Mouse (Mus musculus) small intestine, adult 2 months (tissue): ENCODE data around the gene Prap1. TPM values are rescaled to one million over a fixed set of nuclear protein-coding genes. Genes with fewer than 3 reads are reported as not detected.

ENCODE experiments used
- H3K27ac ChIP-seq: fragments of 200-500 bp; 2 replicates; pipeline ENCODE4 v1.5.1; 2012; ENCODE audit warnings: low read depth, low read length, control low read depth, inconsistent platforms; ENCODE audit not compliant: insufficient read depth
- H3K27me3 ChIP-seq: fragments of 200-500 bp; 2 replicates; pipeline ENCODE4 v1.6.1; 2012; ENCODE audit warnings: mild to moderate bottlenecking, moderate library complexity, low read length, inconsistent platforms; ENCODE audit not compliant: control insufficient read depth, insufficient read depth
- H3K36me3 ChIP-seq: fragments of 200-500 bp; 2 replicates; pipeline ENCODE4 v1.6.1; 2012; ENCODE audit warnings: mild to moderate bottlenecking, low read length, control low read depth, inconsistent platforms; ENCODE audit not compliant: control insufficient read depth, insufficient read depth
- H3K4me1 ChIP-seq: fragments of 200-500 bp; 2 replicates; pipeline ENCODE4 v1.6.1; 2012; ENCODE audit warnings: low read length, inconsistent platforms, mixed read lengths; ENCODE audit not compliant: control insufficient read depth, insufficient read depth, insufficient read length
- H3K4me3 ChIP-seq: fragments of 200-500 bp; 2 replicates; pipeline ENCODE4 v1.5.1; 2012; ENCODE audit warnings: low read depth, mild to moderate bottlenecking, control low read depth, inconsistent platforms, low read length, moderate library complexity
- CTCF ChIP-seq: fragments of 200-500 bp; IDR thresholded peaks from 2 replicates; pipeline ENCODE4 v1.5.1; 2012; ENCODE audit warnings: low read depth, mild to moderate bottlenecking, control low read depth, inconsistent platforms, low read length, moderate library complexity, mixed read lengths; ENCODE audit not compliant: insufficient replicate concordance, insufficient read length; ENCODE audit errors: extremely low read depth
- POLR2A ChIP-seq: fragments of 200-500 bp; IDR thresholded peaks from 2 replicates; pipeline ENCODE4 v1.6.1; 2012; ENCODE audit warnings: low read depth, mild to moderate bottlenecking, control low read depth, inconsistent platforms, low read length, moderate library complexity
- WGBS: fragments of 180-500 bp; shearing (Covaris S2); methylation state at CpG from one replicate; pipeline ENCODE4 v1.1.7; 2018; 5-methylcytosine and 5-hydroxymethylcytosine counted together
- polyA plus RNA-seq: library from polyadenylated mRNA; depleted of rRNA; stranded (reverse); fragments of >200 nt; gene quantifications from 2 replicates; pipeline ENCODE4 v1.2.3, GENCODE M21; 2012; rRNA removed

Prap1 gene
- polyA plus RNA-seq, 1 experiment = 3,061 TPM

DNA sequence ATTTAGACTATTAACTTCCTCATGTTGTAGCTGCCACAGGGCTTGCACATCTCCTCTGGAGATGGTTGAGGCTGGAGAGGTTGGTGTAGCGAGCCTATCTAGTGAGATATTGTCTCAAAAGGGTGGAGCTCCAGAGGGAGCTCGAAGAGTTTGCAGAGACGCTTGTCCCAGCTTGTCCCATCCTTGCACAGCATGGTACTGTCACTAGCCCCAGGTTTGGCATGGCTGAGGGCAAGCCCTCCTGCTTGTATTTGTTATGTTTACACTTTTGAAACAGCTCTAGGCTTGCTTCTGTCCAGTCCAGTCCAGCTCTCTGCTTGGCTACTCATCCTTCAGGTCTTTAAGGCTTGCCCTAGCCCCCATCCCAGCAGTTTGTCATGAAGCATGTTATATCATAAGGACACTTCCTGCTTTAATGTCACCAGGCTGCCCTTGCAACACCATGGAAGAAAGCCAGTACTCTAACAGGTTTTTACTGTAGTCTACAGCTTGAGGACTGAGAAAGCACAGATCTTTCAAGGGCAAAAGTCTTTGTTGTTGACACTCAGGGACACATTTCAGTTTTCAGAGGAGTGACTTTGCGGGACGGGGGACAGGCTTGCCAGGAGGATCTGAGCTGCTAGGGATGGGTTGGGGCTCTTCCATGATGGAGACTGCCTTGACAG is 42.0 kb downstream of the Prap1 start:
- no peaks in the 10 kb centered on the region for H3K27me3 ChIP-seq
- no peak overlapping the region for H3K27ac ChIP-seq
- WGBS = 88% methylated on average over 5 of the region's 5 CpGs
- TF ChIP-seq CTCF (no peak), POLR2A (no peak)
- H3K4me1 ChIP-seq = peaks cover 5% of the 10 kb centered on the region; the same call in 1 of the 2 replicates
- H3K36me3 ChIP-seq = 0 out of 2 replicates have a peak, but pooled peaks cover 2% of the 10 kb centered on the region
- H3K4me3 ChIP-seq = no peak overlapping the region

DNA sequence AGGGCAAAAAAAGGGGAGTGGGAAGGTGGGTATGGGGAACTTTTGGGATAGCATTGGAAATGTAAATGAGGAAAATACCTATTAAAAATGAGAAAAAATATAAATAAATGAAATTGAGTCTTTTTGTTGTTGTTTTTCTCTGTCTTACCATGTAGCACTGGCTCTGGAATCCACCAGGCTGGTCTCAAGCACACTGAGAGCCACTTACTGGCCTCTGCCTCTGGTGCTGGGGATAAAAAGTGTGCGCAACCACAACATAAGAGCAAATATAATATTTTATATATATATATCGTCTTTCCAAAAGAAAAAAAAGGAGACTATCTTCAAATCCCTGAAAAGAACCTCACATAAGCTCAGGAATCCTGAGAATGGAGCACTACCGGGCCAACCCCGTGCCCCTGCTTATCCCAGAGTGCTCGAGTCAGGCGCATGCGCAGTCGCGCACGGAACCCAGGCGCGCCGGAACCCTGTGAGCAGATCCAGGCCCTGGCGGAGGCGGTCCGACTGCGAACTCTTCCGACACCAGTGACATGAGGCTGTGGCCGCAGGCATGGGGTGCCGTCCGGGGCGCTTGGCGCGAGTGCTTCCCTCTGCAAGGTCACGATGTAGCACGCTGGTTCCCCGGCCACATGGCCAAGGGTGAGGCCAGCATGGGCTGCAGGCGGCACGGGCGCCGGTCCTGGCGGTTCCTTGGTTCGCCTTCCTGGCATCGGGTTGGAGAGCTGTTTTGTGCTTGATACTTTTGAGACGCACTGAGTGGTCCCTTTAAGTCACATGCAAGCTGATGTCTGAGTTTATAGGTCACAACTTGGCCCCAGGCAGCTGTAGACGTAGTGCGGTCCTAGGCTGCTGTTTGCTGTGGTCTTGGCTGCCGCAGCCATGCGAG is 44.2 kb downstream of the Prap1 start, which contains the start of gene Mtg1:
Gene Mtg1 (plus strand): TSS at position 430 of the 886 bp plus-strand sequence.
- Histone ChIP-seq H3K27ac (peak within 1 kb of the TSS; percentile 60), H3K4me3 (peak within 1 kb of the TSS; percentile 93), H3K27me3 (no peaks in the 10 kb centered on the region), H3K36me3 (no peaks in the 10 kb centered on the region), H3K4me1 (peaks cover 5% of the 10 kb centered on the region; the same call in 1 of the 2 replicates)
- 2% methylated on average over 39 of the region's 39 CpGs for WGBS
- peak; percentile 75 for TF ChIP-seq POLR2A
- TF ChIP-seq CTCF = no peak

DNA sequence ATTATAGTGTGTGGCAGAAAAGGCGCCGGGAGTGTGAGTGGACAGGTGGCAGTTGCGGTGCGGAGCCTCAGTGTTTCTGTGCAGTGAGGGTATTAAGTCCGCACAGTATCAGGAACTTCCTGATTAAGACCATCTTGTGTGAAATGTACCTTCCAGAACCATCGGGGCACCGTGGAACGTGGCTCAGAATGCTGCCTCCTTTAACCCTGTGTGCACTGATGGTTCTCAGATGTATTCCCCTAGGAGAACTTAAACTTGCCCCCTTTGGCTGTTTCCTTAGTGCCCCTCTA is 44.8 kb downstream of the Prap1 start:
- Histone ChIP-seq H3K27ac (peak overlapping the region; percentile 60), H3K36me3 (no peaks in the 10 kb centered on the region), H3K4me1 (peaks cover 5% of the 10 kb centered on the region; the same call in 1 of the 2 replicates), H3K27me3 (no peaks in the 10 kb centered on the region), H3K4me3 (peak overlapping the region; percentile 93)
- 0% methylated on average over 8 of the region's 8 CpGs for WGBS
- no peak for TF ChIP-seq CTCF
- TF ChIP-seq POLR2A = no peak

DNA sequence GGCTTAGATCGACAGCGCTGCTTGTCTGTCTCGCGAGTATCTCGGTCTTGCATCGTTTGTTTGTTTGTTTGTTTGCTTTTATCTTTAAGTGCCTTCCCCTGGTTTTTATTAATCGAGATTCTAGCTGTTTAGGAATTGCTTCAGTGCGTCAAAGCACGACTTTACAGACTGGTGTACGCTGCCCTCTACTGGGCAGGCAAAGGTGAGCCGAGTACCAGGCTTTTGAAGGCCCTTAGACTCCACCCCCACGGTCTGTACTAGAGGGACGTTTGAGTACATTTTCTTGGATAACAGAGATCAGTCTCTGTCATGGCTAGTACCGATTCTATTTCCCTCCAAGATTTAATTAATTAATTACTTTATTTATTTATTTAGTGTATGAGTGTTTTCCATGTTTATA is 48.2 kb downstream of the Prap1 start:
- H3K27me3 ChIP-seq = no peaks in the 10 kb centered on the region
- TF ChIP-seq POLR2A = no peak
- TF ChIP-seq CTCF = peak; percentile 85; the same call in 1 of the 2 replicates
- H3K27ac ChIP-seq = no peak overlapping the region
- peaks cover 2% of the 10 kb centered on the region; the same call in 1 of the 2 replicates for H3K36me3 ChIP-seq
- no peak overlapping the region for H3K4me3 ChIP-seq
- H3K4me1 ChIP-seq = peaks cover 5% of the 10 kb centered on the region; the same call in 1 of the 2 replicates
- WGBS = 4% methylated on average over 14 of the region's 14 CpGs

DNA sequence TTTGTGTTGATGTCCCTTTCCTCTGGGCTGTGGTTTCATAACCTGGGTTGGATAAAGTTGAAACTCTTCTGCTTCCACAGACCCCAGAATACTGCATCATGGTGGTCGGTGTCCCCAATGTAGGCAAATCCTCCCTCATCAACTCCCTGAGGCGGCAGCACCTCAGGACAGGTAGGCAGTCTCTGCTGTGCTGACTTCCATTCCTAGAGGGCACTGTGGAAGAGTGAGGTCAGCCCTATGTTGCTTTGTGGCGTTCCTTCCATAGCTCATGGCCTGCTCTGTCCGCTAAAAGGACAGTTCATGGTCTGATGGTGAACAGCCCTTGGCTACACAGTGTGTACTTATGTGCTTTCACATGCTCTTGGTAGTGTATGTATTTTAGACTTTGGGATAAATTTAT is 51.4 kb downstream of the Prap1 start:
- WGBS = 94% methylated on average over 4 of the region's 4 CpGs
- Histone ChIP-seq H3K27me3 (no peaks in the 10 kb centered on the region), H3K4me1 (no peaks in the 10 kb centered on the region), H3K4me3 (no peak overlapping the region), H3K27ac (no peak overlapping the region), H3K36me3 (peaks cover 6% of the 10 kb centered on the region; the same call in 1 of the 2 replicates)
- TF ChIP-seq POLR2A (no peak), CTCF (no peak)

Other genes starting within 250 kb of the Prap1 start
- 0.16 and 0.18 TPM in 2 replicates for gene Kndc1, start 198.7 kb upstream of the Prap1 start, polyA plus RNA-seq
- gene Utf1, start 149.6 kb upstream of the Prap1 start, polyA plus RNA-seq = 0.20 and 0.67 TPM in 2 replicates
- 0.06 and 0.16 TPM in 2 replicates for gene 6430531B16Rik, start 114.6 kb upstream of the Prap1 start, polyA plus RNA-seq
- gene Adam8, start 100.8 kb upstream of the Prap1 start, polyA plus RNA-seq = 4.9 and 7.3 TPM in 2 replicates
- gene Zfp511, start 57.0 kb upstream of the Prap1 start, polyA plus RNA-seq = 54.9 and 68.9 TPM in 2 replicates
- 5.1 and 9.1 TPM in 2 replicates for gene Tubgcp2, start 56.7 kb upstream of the Prap1 start, polyA plus RNA-seq
- 0.10 TPM in 1 of 2 replicates, not detected in the other for gene Msx3, start 44.3 kb upstream of the Prap1 start, polyA plus RNA-seq
- 1.0 and 1.4 TPM in 2 replicates for gene Caly, start 10.8 kb upstream of the Prap1 start, polyA plus RNA-seq
- 76.8 and 111 TPM in 2 replicates for gene Fuom, start 9.0 kb downstream of the Prap1 start, polyA plus RNA-seq
- gene Paox, start 22.4 kb downstream of the Prap1 start, polyA plus RNA-seq = 11.0 and 13.5 TPM in 2 replicates
- gene Echs1, start 23.1 kb downstream of the Prap1 start, polyA plus RNA-seq = 47.4 and 48.1 TPM in 2 replicates
- gene Mtg1, start 44.2 kb downstream of the Prap1 start, polyA plus RNA-seq = 8.3 and 16.6 TPM in 2 replicates
- gene Sprn, start 61.5 kb downstream of the Prap1 start, polyA plus RNA-seq = 0.29 and 0.34 TPM in 2 replicates
- gene Olfr522, start 71.4 kb downstream of the Prap1 start, polyA plus RNA-seq = not detected in 2 replicates
- not detected in 2 replicates for gene Olfr523, start 79.8 kb downstream of the Prap1 start, polyA plus RNA-seq
- not detected in 2 replicates for gene Olfr524, start 112.6 kb downstream of the Prap1 start, polyA plus RNA-seq
- 0.22 and 1.2 TPM in 2 replicates for gene Cd163l1, start 124.9 kb downstream of the Prap1 start, polyA plus RNA-seq
- gene 5830411N06Rik, start 153.9 kb downstream of the Prap1 start, polyA plus RNA-seq = 0.18 and 0.28 TPM in 2 replicates
- not detected in 2 replicates for gene Olfr525, start 227.5 kb downstream of the Prap1 start, polyA plus RNA-seq
- not detected in 2 replicates for gene Olfr527, start 240.6 kb downstream of the Prap1 start, polyA plus RNA-seq